Mouse (Mus musculus) CH12.LX (cell line): Measurements from ENCODE around the gene Plekhn1. TPM values are rescaled to one million over a fixed set of nuclear protein-coding genes. Genes with fewer than 3 reads are reported as not detected.

Experiments
- DNase-seq: peaks from one replicate; pipeline ENCODE4 v3.0.0-alpha.2; 2013; ENCODE audit errors: extremely low read depth
- H3K27ac ChIP-seq: 2 replicates; pipeline ENCODE4 v1.5.1; 2012; ENCODE audit warnings: low read depth, mild to moderate bottlenecking, control low read depth, moderate library complexity; ENCODE audit not compliant: insufficient read depth
- H3K27me3 ChIP-seq: replicated peaks from 2 replicates; pipeline ENCODE3; 2012; ENCODE audit warnings: inconsistent platforms
- H3K36me3 ChIP-seq, 2 experiments: replicated peaks in 1 of 2; 2 replicates each; pipeline versions ENCODE3 to v1.6.1; 2012; ENCODE audit warnings: inconsistent platforms in 1 of 2, low read length in 1 of 2, mild to moderate bottlenecking in 1 of 2, mixed read lengths in 1 of 2, moderate library complexity in 1 of 2; ENCODE audit not compliant: control insufficient read depth in 1 of 2, insufficient read depth in 1 of 2
- H3K4me1 ChIP-seq, 2 experiments: 2 replicates each; pipeline ENCODE4 v1.6.1; 2012; ENCODE audit warnings: inconsistent platforms in 1 of 2, moderate library complexity in 1 of 2; ENCODE audit not compliant: insufficient read depth in 2 of 2, control insufficient read depth in 1 of 2
- H3K4me2 ChIP-seq: 2 replicates; pipeline ENCODE4 v1.6.1; 2012; ENCODE audit warnings: low read depth, mild to moderate bottlenecking, control low read depth; ENCODE audit not compliant: poor library complexity, insufficient read depth, severe bottlenecking
- H3K4me3 ChIP-seq, 3 experiments: fragments of 150-350 bp in 1 of 3; sonication (generic) in 1 of 3; replicated peaks in 1 of 3; 2 replicates each; pipeline versions ENCODE3 to v1.5.1; 2011 to 2012; ENCODE audit warnings: low read depth in 2 of 3, low read length in 2 of 3, mild to moderate bottlenecking in 2 of 3, moderate library complexity in 2 of 3, control low read depth in 1 of 3, improper control_type of control experiment in 1 of 3, inconsistent platforms in 1 of 3, mixed read lengths in 1 of 3; ENCODE audit not compliant: poor library complexity in 1 of 3
- H3K79me2 ChIP-seq: replicated peaks from 2 replicates; pipeline ENCODE4 v1.6.1; 2012; ENCODE audit warnings: mild to moderate bottlenecking, moderate library complexity; ENCODE audit not compliant: control insufficient read depth, poor library complexity, insufficient read depth, severe bottlenecking; ENCODE audit errors: extremely low read depth
- H3K9ac ChIP-seq: 2 replicates; pipeline ENCODE4 v1.6.1; 2012; ENCODE audit warnings: low read depth, mild to moderate bottlenecking, control low read depth, moderate library complexity; ENCODE audit not compliant: insufficient read depth
- H3K9me3 ChIP-seq: replicated peaks from 2 replicates; pipeline ENCODE3; 2012; ENCODE audit warnings: low read length, inconsistent platforms, mixed read lengths
- CHD2 ChIP-seq: IDR thresholded peaks from 2 replicates; pipeline ENCODE4 v1.6.1; 2011; ENCODE audit warnings: low read length, improper control_type of control experiment
- CTCF ChIP-seq, 2 experiments: IDR thresholded peaks in 1 of 2; conservative IDR thresholded peaks in 1 of 2; 2 replicates each; pipeline ENCODE4 v1.5.1; 2011 to 2012; ENCODE audit warnings: low read depth in 2 of 2, low read length in 2 of 2, improper control_type of control experiment in 1 of 2, inconsistent platforms in 1 of 2, mild to moderate bottlenecking in 1 of 2, moderate library complexity in 1 of 2
- HCFC1 ChIP-seq: IDR thresholded peaks from 2 replicates; pipeline ENCODE4 v1.6.1; 2012; ENCODE audit warnings: low read depth, mild to moderate bottlenecking, inconsistent platforms, low read length, improper control_type of control experiment
- MAFK ChIP-seq: IDR thresholded peaks from 2 replicates; pipeline ENCODE4 v1.6.1; 2011; ENCODE audit warnings: low read length, improper control_type of control experiment; ENCODE audit not compliant: insufficient replicate concordance
- MAX ChIP-seq: IDR thresholded peaks from 2 replicates; pipeline ENCODE4 v1.6.1; 2011; ENCODE audit warnings: low read length, improper control_type of control experiment
- MXI1 ChIP-seq: IDR thresholded peaks from 2 replicates; pipeline ENCODE4 v1.6.1; 2011; ENCODE audit warnings: mild to moderate bottlenecking, low read depth, low read length, improper control_type of control experiment
- NELFE ChIP-seq: IDR thresholded peaks from 2 replicates; pipeline ENCODE4 v1.6.1; 2011; ENCODE audit warnings: low read depth, low read length, improper control_type of control experiment
- PAX5 ChIP-seq: IDR thresholded peaks from 2 replicates; pipeline ENCODE4 v1.6.1; 2012; ENCODE audit warnings: low read length, inconsistent platforms, mixed read lengths
- POLR2AphosphoS2 ChIP-seq: IDR thresholded peaks from 2 replicates; pipeline ENCODE4 v1.6.1; 2011; ENCODE audit warnings: low read depth, low read length, improper control_type of control experiment
- RCOR1 ChIP-seq: conservative IDR thresholded peaks from 2 replicates; pipeline ENCODE4 v1.6.1; 2012; ENCODE audit warnings: low read depth, mild to moderate bottlenecking, inconsistent platforms, low read length, improper control_type of control experiment
- SIN3A ChIP-seq: IDR thresholded peaks from 2 replicates; pipeline ENCODE4 v1.6.1; 2012; ENCODE audit warnings: low read length, improper control_type of control experiment, inconsistent platforms
- UBTF ChIP-seq: IDR thresholded peaks from 2 replicates; pipeline ENCODE4 v1.6.1; 2012; ENCODE audit warnings: low read depth, mild to moderate bottlenecking, inconsistent platforms, low read length, improper control_type of control experiment, moderate library complexity
- ZKSCAN1 ChIP-seq: IDR thresholded peaks from 2 replicates; pipeline ENCODE4 v1.6.1; 2012; ENCODE audit warnings: low read depth, inconsistent platforms, low read length, improper control_type of control experiment, borderline replicate concordance
- dilution Hi-C: fragments of 300-500 bp; cut with MboI; formaldehyde crosslinking; loops from 2 replicates; pipeline ENCODE4 v1.14.3; 2020; ENCODE audit warnings: low sequenced_read_pairs; ENCODE audit not compliant: extremely low pct_unique_long_range_greater_than_20kb, extremely low pct_ligation_motif_present
- in situ Hi-C: fragments of 300-500 bp; cut with MboI; formaldehyde crosslinking; loops from 3 replicates; pipeline ENCODE4 v1.14.3; 2019; ENCODE audit warnings: low sequenced_read_pairs, low pct_ligation_motif_present, low pct_unique_long_range_greater_than_20kb, mixed read lengths
- polyA plus RNA-seq: library from polyadenylated mRNA; unstranded; fragments of >175 nt; gene quantifications from 2 replicates; pipeline ENCODE4 v1.2.1, GENCODE M21; 2012; ENCODE audit warnings: low read depth; ENCODE audit not compliant: insufficient read length
- total RNA-seq, 2 experiments: library from RNA; depleted of rRNA; stranded (reverse); fragments of 300-350 nt in 1 of 2; fragments of >200 nt in 1 of 2; gene quantifications; 2 replicates each; pipeline ENCODE4 v1.2.3; 2012 to 2014

Gene Plekhn1
- total and polyA plus RNA-seq, 3 experiments = 3.3 to 9.7 (median 6.5) TPM

- dilution Hi-C loops = no loop called here
- in situ Hi-C loops = no loop called here
Measured at GRCm38 (mm10) chr4:156235360-156235770, 708 bp upstream of the Plekhn1 start.

GRCm38 (mm10) chr4:156234021-156234501 lies 596 bp downstream of the Plekhn1 start:
- Histone ChIP-seq H3K36me3 (peaks cover 58 to 70% of the 10 kb centered on the region in 2 experiments), H3K79me2 (peaks cover 28% of the 10 kb centered on the region), H3K4me1 (peaks cover 8 to 31% of the 10 kb centered on the region in 2 experiments), H3K27ac (no peak overlapping the region), H3K4me3 (peak overlapping the region; percentile 49 to 64 (median 54)), H3K27me3 (no peaks in the 10 kb centered on the region), H3K9ac (peak overlapping the region; percentile 59), H3K4me2 (peak overlapping the region; percentile 82), H3K9me3 (no peaks in the 10 kb centered on the region)
- in situ Hi-C loops (no loop called here), dilution Hi-C loops (no loop called here)
- TF ChIP-seq CHD2 (no peak), PAX5 (no peak), HCFC1 (no peak), RCOR1 (no peak), ZKSCAN1 (no peak), UBTF (no peak), CTCF (conservative IDR thresholded peaks at IDR 0.05 in 1 of 2, IDR thresholded peaks at IDR 0.05 in 1 of 2; ENCODE audit: low read depth in 2 of 2, low read length in 2 of 2) (no peak), MAX (no peak), NELFE (no peak), POLR2AphosphoS2 (no peak), MAFK (no peak)
- DNase-seq = no peak

More at GRCm38 (mm10) chr4:156235360-156235770, 708 bp upstream of the Plekhn1 start:
- no peaks in the 10 kb centered on the region for H3K27me3 ChIP-seq
- no peak overlapping the region for H3K27ac ChIP-seq
- peak; percentile 51 for DNase-seq
- TF ChIP-seq MXI1 (no peak), CTCF (conservative IDR thresholded peaks at IDR 0.05 in 1 of 2, IDR thresholded peaks at IDR 0.05 in 1 of 2; ENCODE audit: low read depth in 2 of 2, low read length in 2 of 2) (0 out of 4 replicates have a peak, but pooled peaks of 1 of the 2 experiments have one; percentile 25), PAX5 (no peak), UBTF (no peak), RCOR1 (no peak), SIN3A (no peak)
- peaks cover 58 to 70% of the 10 kb centered on the region in 2 experiments for H3K36me3 ChIP-seq
- peak overlapping the region; percentile 85 for H3K9ac ChIP-seq
- peaks cover 8 to 32% of the 10 kb centered on the region in 2 experiments for H3K4me1 ChIP-seq
- peaks cover 33% of the 10 kb centered on the region for H3K79me2 ChIP-seq
- peak overlapping the region; percentile 75 for H3K4me2 ChIP-seq
- no peaks in the 10 kb centered on the region for H3K9me3 ChIP-seq
- H3K4me3 ChIP-seq = peak overlapping the region; percentile 67 to 88 (median 85)
